Mouse (Mus musculus) E14TG2a.4 (cell line): Measurements from ENCODE around the gene Ambra1.

ENCODE experiments used
- CTCF ChIP-seq: conservative IDR thresholded peaks from 2 replicates; pipeline ENCODE4 v1.5.1; 2014; ENCODE audit warnings: low read length
- POU5F1 ChIP-seq: IDR thresholded peaks from 2 replicates; pipeline ENCODE4 v1.6.1; 2014; ENCODE audit warnings: low read length, borderline replicate concordance

- TF ChIP-seq CTCF (no peak), POU5F1 (no peak)
Measured at GRCm38 (mm10) chr2:91948151-91948509, 218.2 kb downstream of the Ambra1 start.
